Comparison of ENCODE assay signal across 11 mouse cellular contexts in genomic region chr13:78207796-78208645, GRCm38 (mm10). TPM values are rescaled to one million over a fixed set of nuclear protein-coding genes. Genes with fewer than 3 reads are reported as not detected.
DNase-seq lines count a peak whose midpoint lies in the region; ATAC-seq and TF ChIP-seq lines count a peak whose summit lies in the region.
"Had no signal": no experiment of that assay in that cellular context is flagged by ENCODE, and none has a peak within 500 bp of the region (broad histone marks: within the 10 kb centered on the region; RNA-seq: fewer than 3 reads in every experiment).

No protein-coding gene starts in this region.

- no peak overlapping the region for H3ac ChIP-seq in myocyte (ENCODE audit: control insufficient read depth, insufficient read length)

- no peak for DNase-seq in heart, adult 2 months
- peak; percentile 41 for DNase-seq in adrenal gland, postnatal 25 days
- DNase-seq in forebrain, embryonic 14.5 days (ENCODE audit: low spot score), result peak; percentile 74
- no peak for DNase-seq in testis, postnatal 10 days (ENCODE audit: low spot score)
- no peak for DNase-seq in thymus, adult 18-20 months

- TF ChIP-seq CTCF in heart, adult 2 months (IDR thresholded peaks at IDR 0.05), result no peak

- no peak overlapping the region for H3K9ac ChIP-seq in heart, embryonic 11.5 days (ENCODE audit: low read depth, low read length)
- H3K9ac ChIP-seq in heart, adult 2 months (ENCODE audit: low read depth, low read length), result no peak overlapping the region
- peak overlapping the region; percentile 73; the same call in 1 of the 2 replicates for H3K9ac ChIP-seq in forebrain, embryonic 14.5 days (ENCODE audit: low read length)

- intact Hi-C loops in heart, adult 2 months (cut with DNase I), result loop anchor here (5.0 to 10.0 kb wide), 3 partner anchors 343 to 827 kb away; no protein-coding TSS in a partner anchor

- TF ChIP-seq EP300 in heart, adult 2 months (IDR thresholded peaks at IDR 0.05; ENCODE audit: insufficient read depth, low read depth, low read length), result no peak

- peaks cover 8% of the 10 kb centered on the region; the same call in 1 of the 2 replicates for H3K4me1 ChIP-seq in heart, embryonic 11.5 days (ENCODE audit: control insufficient read depth, insufficient read depth, low read length)
- H3K4me1 ChIP-seq in heart, adult 2 months (ENCODE audit: control insufficient read depth, insufficient read depth, low read length), result no peaks in the 10 kb centered on the region
- peaks cover 36% of the 10 kb centered on the region for H3K4me1 ChIP-seq in forebrain, embryonic 14.5 days (ENCODE audit: control insufficient read depth, insufficient read depth, low read length)

- peak overlapping the region; percentile 23; the same call in 1 of the 2 replicates for H3K4me2 ChIP-seq in heart, embryonic 11.5 days
- peak overlapping the region; percentile 81 for H3K4me2 ChIP-seq in forebrain, embryonic 14.5 days (ENCODE audit: low read length)
- peak overlapping the region; percentile 48 for H3K4me2 ChIP-seq in myocyte (ENCODE audit: low read depth)

- no peaks in the 10 kb centered on the region for H3K9me3 ChIP-seq in heart, embryonic 11.5 days (replicated peaks; ENCODE audit: control insufficient read depth, low read length)
- no peaks in the 10 kb centered on the region for H3K9me3 ChIP-seq in forebrain, embryonic 14.5 days (replicated peaks; ENCODE audit: control insufficient read depth, low read length)

- H3K36me3 ChIP-seq in heart, embryonic 11.5 days (ENCODE audit: control insufficient read depth, insufficient read depth, low read length), result no peaks in the 10 kb centered on the region
- H3K36me3 ChIP-seq in heart, adult 2 months (ENCODE audit: control insufficient read depth, insufficient read depth, low read length), result no peaks in the 10 kb centered on the region
- H3K36me3 ChIP-seq in forebrain, embryonic 14.5 days (ENCODE audit: control insufficient read depth, insufficient read depth, low read length), result no peaks in the 10 kb centered on the region
- no peaks in the 10 kb centered on the region for H3K36me3 ChIP-seq in myocyte (ENCODE audit: control insufficient read depth, insufficient read depth)

- H3K79me2 ChIP-seq in heart, adult 2 months (replicated peaks; ENCODE audit: control insufficient read depth, insufficient read depth, low read length), result no peaks in the 10 kb centered on the region
- H3K79me2 ChIP-seq in myocyte (ENCODE audit: control insufficient read depth, insufficient read depth), result peaks cover 17% of the 10 kb centered on the region

- no peak overlapping the region for H3K4me3 ChIP-seq in heart, embryonic 11.5 days (ENCODE audit: low read depth, low read length)
- H3K4me3 ChIP-seq in heart, adult 2 months, result no peak overlapping the region
- peak overlapping the region; percentile 19 for H3K4me3 ChIP-seq in forebrain, embryonic 14.5 days (ENCODE audit: low read depth, low read length)
- no peak overlapping the region for H3K4me3 ChIP-seq in myocyte
- H3K4me3 ChIP-seq: erythroblast, embryonic 14.5 days had no signal

- ATAC-seq in heart, embryonic 11.5 days (replicated peaks; ENCODE audit: insufficient number of reproducible peaks, low FRiP score, low TSS enrichment), result no peak
- ATAC-seq in forebrain, embryonic 14.5 days, result no peak
- ATAC-seq in inflammation-experienced regulatory T-cells, adult 6 months, result no peak
- ATAC-seq: CD4-positive, CD25-positive, alpha-beta regulatory T cell, adult 4 months had no signal

- peaks cover 58% of the 10 kb centered on the region for H3K27me3 ChIP-seq in heart, embryonic 11.5 days (ENCODE audit: control insufficient read depth, insufficient read depth, low read length)
- peaks cover 2% of the 10 kb centered on the region for H3K27me3 ChIP-seq in heart, adult 2 months (ENCODE audit: control insufficient read depth, insufficient read depth, low read length)
- no peaks in the 10 kb centered on the region; the same call in 1 of the 2 replicates for H3K27me3 ChIP-seq in forebrain, embryonic 14.5 days (replicated peaks; ENCODE audit: control insufficient read depth, insufficient read depth, low read length)
- H3K27me3 ChIP-seq in myocyte (ENCODE audit: control insufficient read depth, insufficient read depth, insufficient read length), result no peaks in the 10 kb centered on the region

- 18% methylated on average over 12 of the region's 12 CpGs for WGBS in heart, embryonic 11.5 days (ENCODE audit: insufficient replicate concordance)
- WGBS in heart, adult 2 months, result 49% methylated on average over 12 of the region's 12 CpGs
- 7% methylated on average over 12 of the region's 12 CpGs for WGBS in forebrain, embryonic 14.5 days

- no peak for TF ChIP-seq POLR2A in heart, adult 2 months (IDR thresholded peaks at IDR 0.05; ENCODE audit: insufficient read depth, low read depth, low read length)
- TF ChIP-seq POLR2A in myocyte (IDR thresholded peaks at IDR 0.05; ENCODE audit: insufficient read length, low read depth), result no peak

- no peak overlapping the region for H3K27ac ChIP-seq in heart, embryonic 11.5 days (ENCODE audit: low read depth, low read length)
- H3K27ac ChIP-seq in heart, adult 2 months, result no peak overlapping the region
- H3K27ac ChIP-seq in forebrain, embryonic 14.5 days (ENCODE audit: low read depth, low read length), result peak overlapping the region; percentile 89

TF ChIP-seq in myocyte, 11 proteins besides CTCF, POLR2A, EP300 and RAD21:
- TF ChIP-seq MYOD1 (IDR thresholded peaks at IDR 0.05; ENCODE audit: control insufficient read depth in 1 of 3, insufficient read length in 2 of 3, low read depth in 2 of 3) (no peak), E2F4 (IDR thresholded peaks at IDR 0.05; ENCODE audit: insufficient read depth) (no peak), MYOG (IDR thresholded peaks at IDR 0.05; ENCODE audit: control insufficient read depth in 1 of 3, insufficient read depth in 1 of 3, insufficient read length in 2 of 3, low read depth in 2 of 3) (no peak)

RNA-seq across cellular contexts. Expression of gene Nr2f1, which starts 8.5 kb away (rescaled TPM):
- polyA plus RNA-seq in heart, embryonic 11.5 days (2014; fragmentation: Nextera tagmentation; extraction: Ambion mirVana), result 10.2 and 10.9 TPM in 2 replicates
- 1 to 10 TPM; 2.7 TPM for total RNA-seq in heart, adult 2 months (2021)
- 8.9 and 10.5 TPM in 2 replicates for polyA plus RNA-seq in heart, adult 2 months (2012; rRNA removed)
- total RNA-seq in adrenal gland, postnatal 25 days (2021), result 17.5 and 28.8 TPM in 2 replicates
- 75.7 and 82.0 TPM in 2 replicates for polyA plus RNA-seq in forebrain, embryonic 14.5 days (2014; fragmentation: Nextera tagmentation; extraction: Ambion mirVana)
- 5.8 TPM for polyA plus RNA-seq in myocyte (2012; fragmentation: generic; extraction: Trizol)
- polyA plus RNA-seq in inflammation-experienced regulatory T-cells, adult 6 months (2017; shearing (Covaris generic)), result not detected
- total RNA-seq: hematopoietic stem cell, adult 5-6 weeks had no signal
- polyA plus RNA-seq: CD4-positive, CD25-positive, alpha-beta regulatory T cell, adult 4 months; erythroblast, embryonic 14.5 days had no signal

Comparison
In these comparisons a context has a peak if more than half of its experiments do, and no peak if none do; other contexts are left out.
1. H3K4me2 ChIP-seq: peak in every context shown above with its lines; median percentile 81 in forebrain, embryonic 14.5 days; 48 in myocyte; 23 in heart, embryonic 11.5 days.
2. DNase-seq: peak in adrenal gland, postnatal 25 days (single experiment) and forebrain, embryonic 14.5 days (single experiment); none in heart, adult 2 months (0 of 2), testis, postnatal 10 days (single experiment) and thymus, adult 18-20 months (0 of 2).